Mouse (Mus musculus): ENCODE measurements around the gene Atf5. TPM values are rescaled to one million over a fixed set of nuclear protein-coding genes. Genes with fewer than 3 reads are reported as not detected.

Gene Atf5
- polyA plus RNA-seq, 1 experiment from 2014 or later: 2.7 TPM

DNA sequence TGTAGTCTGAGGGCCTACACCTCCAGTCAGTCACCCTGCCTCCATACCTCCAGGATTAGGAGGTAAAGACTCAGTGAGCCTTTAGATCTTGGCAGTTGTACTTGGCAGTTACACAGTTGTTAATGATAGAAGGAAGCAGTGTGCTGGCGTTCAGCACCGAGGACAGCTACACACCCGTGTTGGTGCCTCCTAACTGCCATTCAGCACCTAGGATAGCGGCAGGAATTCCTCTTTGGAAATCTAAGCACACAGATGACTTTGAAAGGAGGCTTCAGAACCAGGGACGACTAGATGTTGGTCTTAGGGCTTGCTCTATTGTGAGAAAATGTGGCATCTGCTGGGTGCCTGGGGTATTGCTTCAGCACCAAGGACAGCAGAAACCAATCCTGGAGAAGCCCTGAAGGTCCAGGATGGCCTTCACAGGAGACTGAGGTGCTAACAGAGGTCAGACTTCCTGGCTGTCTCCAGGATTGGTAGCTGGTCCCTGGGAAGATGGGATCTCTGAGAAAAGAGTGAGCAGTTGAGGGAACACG lies 46.3 kb downstream of the Atf5 start:
- no peak for ATAC-seq
- H3K36me3 ChIP-seq (ENCODE audit: control insufficient read depth, insufficient read depth, low read length): peaks cover 17% of the 10 kb centered on the region
- H3K9ac ChIP-seq (ENCODE audit: low read depth, low read length): no peak overlapping the region
- H3K27me3 ChIP-seq (replicated peaks; ENCODE audit: control insufficient read depth, insufficient read depth, low read length): no peaks in the 10 kb centered on the region
- WGBS: 21% methylated on average over 6 of the region's 6 CpGs
- H3K4me1 ChIP-seq (ENCODE audit: control insufficient read depth, insufficient read depth, low read depth, low read length): no peaks in the 10 kb centered on the region
- no peak overlapping the region for H3K4me2 ChIP-seq (ENCODE audit: low read length)
- no peaks in the 10 kb centered on the region for H3K9me3 ChIP-seq (ENCODE audit: control insufficient read depth, low read length)
- no peak overlapping the region for H3K27ac ChIP-seq (ENCODE audit: low read depth, low read length)
- H3K4me3 ChIP-seq (ENCODE audit: low read length): no peak overlapping the region

DNA sequence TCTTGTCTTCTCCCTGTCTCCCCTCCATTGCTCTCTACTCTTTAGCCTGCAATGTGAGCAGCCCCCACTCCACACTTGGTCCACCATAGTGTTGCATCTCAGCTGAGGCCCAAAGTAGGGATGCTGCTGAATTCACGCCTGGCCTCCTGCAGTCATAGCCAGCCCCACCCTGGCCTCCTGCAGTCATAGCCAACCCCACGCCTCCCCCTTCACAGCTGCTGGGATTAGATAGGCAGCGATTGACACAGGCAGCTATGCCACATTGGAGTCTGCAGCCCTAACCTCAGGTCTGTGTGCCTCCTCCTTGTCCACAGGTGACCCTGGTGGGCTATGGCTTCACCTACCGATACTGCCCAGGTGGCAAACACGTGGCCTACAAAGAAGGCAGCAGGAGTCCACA lies 48.3 kb downstream of the Atf5 start:
- H3K27me3 ChIP-seq (replicated peaks; ENCODE audit: control insufficient read depth, insufficient read depth, low read length): no peaks in the 10 kb centered on the region
- no peak for ATAC-seq
- 87% methylated on average over 5 of the region's 5 CpGs for WGBS
- no peak overlapping the region for H3K4me2 ChIP-seq (ENCODE audit: low read length)
- peaks cover 14% of the 10 kb centered on the region for H3K36me3 ChIP-seq (ENCODE audit: control insufficient read depth, insufficient read depth, low read length)
- H3K9me3 ChIP-seq (ENCODE audit: control insufficient read depth, low read length): no peaks in the 10 kb centered on the region
- H3K4me3 ChIP-seq (ENCODE audit: low read length): no peak overlapping the region
- H3K9ac ChIP-seq (ENCODE audit: low read depth, low read length): no peak overlapping the region
- no peaks in the 10 kb centered on the region for H3K4me1 ChIP-seq (ENCODE audit: control insufficient read depth, insufficient read depth, low read depth, low read length)
- H3K27ac ChIP-seq (ENCODE audit: low read depth, low read length): no peak overlapping the region

MicroRNAs encoded within 50 kb of the gene (microRNA counts, 519-probe panel; counts per million panel counts)
- not detected for microRNA mmu-miR-707

Small RNA genes within 50 kb of the gene (microRNA-seq; reads per million reads assigned to microRNA genes)
- 0.83 reads per million for gene Mir707

Other genes with a start within 250 kb of the Atf5 start
- 1.1 and 1.6 TPM in 2 replicates for gene Napsa, start 244.3 kb downstream of the Atf5 start, polyA plus RNA-seq (2015; fragmentation: Nextera tagmentation; extraction: Ambion mirVana)
- 6.4 and 8.5 TPM in 2 replicates for gene Kcnc3, start 226.0 kb downstream of the Atf5 start, polyA plus RNA-seq (2015; fragmentation: Nextera tagmentation; extraction: Ambion mirVana)
- gene Myh14, start 145.8 kb downstream of the Atf5 start, polyA plus RNA-seq (2015; fragmentation: Nextera tagmentation; extraction: Ambion mirVana): 5.0 and 8.0 TPM in 2 replicates
- gene Izumo2, start 107.9 kb downstream of the Atf5 start, polyA plus RNA-seq (2015; fragmentation: Nextera tagmentation; extraction: Ambion mirVana): not detected in 2 replicates
- 31.2 and 34.0 TPM in 2 replicates for gene Vrk3, start 68.2 kb downstream of the Atf5 start, polyA plus RNA-seq (2015; fragmentation: Nextera tagmentation; extraction: Ambion mirVana)
- gene Zfp473, start 65.6 kb downstream of the Atf5 start, polyA plus RNA-seq (2015; fragmentation: Nextera tagmentation; extraction: Ambion mirVana): 1.1 and 1.4 TPM in 2 replicates
- gene Nup62, start 570 bp downstream of the Atf5 start, polyA plus RNA-seq (2015; fragmentation: Nextera tagmentation; extraction: Ambion mirVana): 42.5 and 51.6 TPM in 2 replicates
- gene Il4i1, start 271 bp downstream of the Atf5 start, polyA plus RNA-seq (2015; fragmentation: Nextera tagmentation; extraction: Ambion mirVana): 0.80 and 1.7 TPM in 2 replicates
- gene Akt1s1, start 32.3 kb upstream of the Atf5 start, polyA plus RNA-seq (2015; fragmentation: Nextera tagmentation; extraction: Ambion mirVana): 90.7 and 92.8 TPM in 2 replicates
- 112 and 120 TPM in 2 replicates for gene Tbc1d17, start 32.4 kb upstream of the Atf5 start, polyA plus RNA-seq (2015; fragmentation: Nextera tagmentation; extraction: Ambion mirVana)
- gene Pnkp, start 40.5 kb upstream of the Atf5 start, polyA plus RNA-seq (2015; fragmentation: Nextera tagmentation; extraction: Ambion mirVana): 30.1 and 34.0 TPM in 2 replicates
- 389 and 459 TPM in 2 replicates for gene Ptov1, start 53.1 kb upstream of the Atf5 start, polyA plus RNA-seq (2015; fragmentation: Nextera tagmentation; extraction: Ambion mirVana)
- 136 and 158 TPM in 2 replicates for gene Med25, start 76.1 kb upstream of the Atf5 start, polyA plus RNA-seq (2015; fragmentation: Nextera tagmentation; extraction: Ambion mirVana)
- gene Fuz, start 79.4 kb upstream of the Atf5 start, polyA plus RNA-seq (2015; fragmentation: Nextera tagmentation; extraction: Ambion mirVana): 18.1 and 19.6 TPM in 2 replicates
- gene Ap2a1, start 112.8 kb upstream of the Atf5 start, polyA plus RNA-seq (2015; fragmentation: Nextera tagmentation; extraction: Ambion mirVana): 128 and 133 TPM in 2 replicates
- 0.15 TPM in 1 of 2 replicates, not detected in the other for gene Tsks, start 126.5 kb upstream of the Atf5 start, polyA plus RNA-seq (2015; fragmentation: Nextera tagmentation; extraction: Ambion mirVana)
- gene Cpt1c, start 158.2 kb upstream of the Atf5 start, polyA plus RNA-seq (2015; fragmentation: Nextera tagmentation; extraction: Ambion mirVana): 58.6 and 59.7 TPM in 2 replicates
- gene Prmt1, start 169.9 kb upstream of the Atf5 start, polyA plus RNA-seq (2015; fragmentation: Nextera tagmentation; extraction: Ambion mirVana): 629 and 637 TPM in 2 replicates
- gene Irf3, start 181.0 kb upstream of the Atf5 start, polyA plus RNA-seq (2015; fragmentation: Nextera tagmentation; extraction: Ambion mirVana): 63.5 and 65.4 TPM in 2 replicates
- gene Bcl2l12, start 182.1 kb upstream of the Atf5 start, polyA plus RNA-seq (2015; fragmentation: Nextera tagmentation; extraction: Ambion mirVana): 10.2 and 15.7 TPM in 2 replicates
- gene Scaf1, start 199.7 kb upstream of the Atf5 start, polyA plus RNA-seq (2015; fragmentation: Nextera tagmentation; extraction: Ambion mirVana): 38.6 and 47.1 TPM in 2 replicates
- 13.1 and 16.7 TPM in 2 replicates for gene Rras, start 201.3 kb upstream of the Atf5 start, polyA plus RNA-seq (2015; fragmentation: Nextera tagmentation; extraction: Ambion mirVana)
- 12.8 and 13.4 TPM in 2 replicates for gene Prr12, start 236.2 kb upstream of the Atf5 start, polyA plus RNA-seq (2015; fragmentation: Nextera tagmentation; extraction: Ambion mirVana)
- gene Nosip, start 245.8 kb upstream of the Atf5 start, polyA plus RNA-seq (2015; fragmentation: Nextera tagmentation; extraction: Ambion mirVana): 68.8 and 69.0 TPM in 2 replicates
- 15.7 and 16.7 TPM in 2 replicates for gene Prrg2, start 246.0 kb upstream of the Atf5 start, polyA plus RNA-seq (2015; fragmentation: Nextera tagmentation; extraction: Ambion mirVana)

Measured in hindbrain, embryonic 16.5 days (tissue).